7 mouse cellular contexts compared by ENCODE assay signal in genomic region chr10:67721787-67722186, GRCm38 (mm10).
A peak's percentile ranks its signal among the peaks of the same experiment; 100 is the strongest.
DNase-seq lines count a peak whose midpoint lies in the region; ATAC-seq and TF ChIP-seq lines count a peak whose summit lies in the region.

No protein-coding gene starts in this region.

- no peak for TF ChIP-seq POLR2A in MEL (IDR thresholded peaks at IDR 0.05; ENCODE audit: control insufficient read depth in 1 of 2, insufficient read depth in 1 of 2, low read depth in 1 of 2, low read length in 2 of 2, poor library complexity in 1 of 2)

- no peaks in the 10 kb centered on the region for H3K4me1 ChIP-seq in MEL (ENCODE audit: control insufficient read depth in 1 of 2, insufficient read depth in 2 of 2, low read length in 2 of 2)

- peak; percentile 32 for TF ChIP-seq RAD21 in MEL (IDR thresholded peaks at IDR 0.05; ENCODE audit: low read depth, low read length)

- H3K27ac ChIP-seq in MEL (ENCODE audit: control insufficient read depth, low read depth, low read length): no peak overlapping the region

- no peaks in the 10 kb centered on the region for H3K9me3 ChIP-seq in MEL (replicated peaks; ENCODE audit: insufficient read depth, low read length)

- DNase-seq in left cerebral cortex, adult 18-20 months (ENCODE audit: low spot score in 2 of 2): peak; percentile 13 to 27
- DNase-seq in left cerebral cortex, adult 11 months (ENCODE audit: low spot score): no peak
- DNase-seq in MEL (ENCODE audit: low read depth, low spot score): no peak
- DNase-seq in embryo, embryonic 10.5 days (ENCODE audit: low spot score): peak; percentile 77
- peak; percentile 37 to 56 for DNase-seq in layer of hippocampus, postnatal 10 days (ENCODE audit: low spot score in 2 of 2)
- DNase-seq in ovary, postnatal 14 days (ENCODE audit: low spot score): peak; percentile 37

- H3K36me3 ChIP-seq in MEL (ENCODE audit: control insufficient read depth in 1 of 2, insufficient read depth in 2 of 2, low read length in 2 of 2): no peaks in the 10 kb centered on the region

- H3K4me3 ChIP-seq in MEL (ENCODE audit: control insufficient read depth in 1 of 2, insufficient read depth in 1 of 2, low read depth in 2 of 2, low read length in 2 of 2): no peak overlapping the region

- H3K9ac ChIP-seq in MEL (ENCODE audit: control insufficient read depth, low read depth, low read length, poor library complexity, severe bottlenecking): no peak overlapping the region

- no peaks in the 10 kb centered on the region for H3K79me2 ChIP-seq in MEL (ENCODE audit: control insufficient read depth, insufficient read depth, low read length, poor library complexity)

- TF ChIP-seq EP300 in MEL (IDR thresholded peaks at IDR 0.05; ENCODE audit: low read depth in 1 of 2, low read length in 2 of 2): no peak

- H3K27me3 ChIP-seq in MEL (ENCODE audit: control insufficient read depth in 1 of 2, insufficient read depth in 2 of 2, low read length in 2 of 2): no peaks in the 10 kb centered on the region

- peak in 2 of 3 experiments; percentile 14 to 32; a peak in 2 of 6 replicates for TF ChIP-seq CTCF in MEL (IDR thresholded peaks at IDR 0.05 in 2 of 3, conservative IDR thresholded peaks at IDR 0.05 in 1 of 3; ENCODE audit: control insufficient read depth in 1 of 3, insufficient read depth in 1 of 3, low read depth in 2 of 3, low read length in 3 of 3, poor library complexity in 1 of 3, severe bottlenecking in 1 of 3)

- ATAC-seq in erythroblast, adult 5-6 weeks (replicated peaks; ENCODE audit: low FRiP score, poor library complexity, severe bottlenecking): no peak

TF ChIP-seq in MEL, 35 proteins besides CTCF, POLR2A, EP300 and RAD21:
- TF ChIP-seq JUND (IDR thresholded peaks at IDR 0.05; ENCODE audit: low read depth, low read length) (no peak), SMC3 (IDR thresholded peaks at IDR 0.05; ENCODE audit: low read depth, low read length) (peak; percentile 41)

Comparison
In these comparisons a context has a peak if more than half of its experiments do, and no peak if none do; other contexts are left out.
1. DNase-seq: peak in left cerebral cortex, adult 18-20 months (2 of 2), embryo, embryonic 10.5 days (single experiment), layer of hippocampus, postnatal 10 days (2 of 2) and ovary, postnatal 14 days (single experiment); none in left cerebral cortex, adult 11 months (single experiment) and MEL (single experiment).